Mouse (Mus musculus) embryo, embryonic 11.5 days (tissue): ENCODE data around the gene Prrt4.
"Not testable (repeated sequence)": the region's sequence is repeated elsewhere in the genome, so short reads cannot be mapped to it uniquely, and the experiment has no call there.

Experiments
- DNase-seq: peaks from one replicate; pipeline ENCODE4 v3.0.0-alpha.2; 2012; ENCODE audit warnings: low read depth, low spot score

The Prrt4 gene

GRCm38 (mm10) chr6:29198309-29199222, 19.2 kb upstream of the Prrt4 start:
- DNase-seq, result peak; percentile 86

GRCm38 (mm10) chr6:29195846-29196698, 16.7 kb upstream of the Prrt4 start:
- no peak for DNase-seq

GRCm38 (mm10) chr6:29195146-29195545, 15.8 kb upstream of the Prrt4 start:
- no peak for DNase-seq

- no peak for DNase-seq
These were observed 14.8 kb upstream of the Prrt4 start for GRCm38 (mm10) chr6:29193961-29194750.

GRCm38 (mm10) chr6:29187936-29188335, 8.6 kb upstream of the Prrt4 start:
- DNase-seq, result no peak

GRCm38 (mm10) chr6:29179843-29180242, 459 bp upstream of the Prrt4 start:
- DNase-seq, result no peak

- DNase-seq, result no peak
These were observed 1.2 kb downstream of the Prrt4 start for GRCm38 (mm10) chr6:29177901-29178879.

GRCm38 (mm10) chr6:29175113-29175512, 4.3 kb downstream of the Prrt4 start:
- DNase-seq, result no peak

- no peak for DNase-seq
These were observed 5.0 kb downstream of the Prrt4 start for GRCm38 (mm10) chr6:29174368-29174767.

GRCm38 (mm10) chr6:29170952-29171388, 8.4 kb downstream of the Prrt4 start:
- DNase-seq, result peak; percentile 83

- DNase-seq, result no peak
These were observed 9.1 kb downstream of the Prrt4 start for GRCm38 (mm10) chr6:29170063-29170921.

- DNase-seq, result no peak
These were observed 9.7 kb downstream of the Prrt4 start for GRCm38 (mm10) chr6:29169675-29170062.

- no peak for DNase-seq
These were observed 10.5 kb downstream of the Prrt4 start for GRCm38 (mm10) chr6:29168871-29169270.

- no peak for DNase-seq
These were observed 13.2 kb downstream of the Prrt4 start for GRCm38 (mm10) chr6:29166196-29166595.

GRCm38 (mm10) chr6:29164314-29165244, 14.8 kb downstream of the Prrt4 start, which contains the start of gene Rbm28:
TSS of gene Rbm28 (minus strand) at chr6:29165006.
- peak; percentile 87 for DNase-seq

GRCm38 (mm10) chr6:29161291-29161690, 18.1 kb downstream of the Prrt4 start:
- DNase-seq, result not testable (repeated sequence)

GRCm38 (mm10) chr6:29160786-29161185, 18.6 kb downstream of the Prrt4 start:
- DNase-seq, result no peak

- no peak for DNase-seq
These were observed 23.1 kb downstream of the Prrt4 start for GRCm38 (mm10) chr6:29156326-29156725.
